Mouse (Mus musculus) ES-E14 (cell line): ENCODE results near the gene Col4a1.

Source experiments
- CHD2 ChIP-seq: IDR thresholded peaks from 2 replicates; pipeline ENCODE4 v1.6.1; 2014; ENCODE audit warnings: mild to moderate bottlenecking, low read depth, low read length, inconsistent platforms
- HCFC1 ChIP-seq: IDR thresholded peaks from 2 replicates; pipeline ENCODE4 v1.6.1; 2012; ENCODE audit warnings: low read length, inconsistent platforms, borderline replicate concordance; ENCODE audit not compliant: insufficient read depth
- MAFK ChIP-seq: IDR thresholded peaks from 2 replicates; pipeline ENCODE4 v1.6.1; 2014; ENCODE audit warnings: mild to moderate bottlenecking, low read depth, low read length, inconsistent platforms; ENCODE audit not compliant: insufficient read depth
- ZC3H11A ChIP-seq: IDR thresholded peaks from 2 replicates; pipeline ENCODE4 v1.6.1; 2012; ENCODE audit warnings: low read depth, mild to moderate bottlenecking, inconsistent platforms, low read length, borderline replicate concordance
- ZNF384 ChIP-seq: IDR thresholded peaks from 2 replicates; pipeline ENCODE4 v1.6.1; 2012; ENCODE audit warnings: low read depth, low read length, inconsistent platforms

GRCm38 (mm10) chr8:11187581-11188271 lies 124.9 kb downstream of the Col4a1 start:
- TF ChIP-seq CHD2 (no peak), MAFK (no peak), ZC3H11A (peak; percentile 71; the same call in 1 of the 2 replicates), ZNF384 (no peak), HCFC1 (no peak)
